1 mouse cellular context compared by ENCODE assay signal in the genomic region with DNA sequence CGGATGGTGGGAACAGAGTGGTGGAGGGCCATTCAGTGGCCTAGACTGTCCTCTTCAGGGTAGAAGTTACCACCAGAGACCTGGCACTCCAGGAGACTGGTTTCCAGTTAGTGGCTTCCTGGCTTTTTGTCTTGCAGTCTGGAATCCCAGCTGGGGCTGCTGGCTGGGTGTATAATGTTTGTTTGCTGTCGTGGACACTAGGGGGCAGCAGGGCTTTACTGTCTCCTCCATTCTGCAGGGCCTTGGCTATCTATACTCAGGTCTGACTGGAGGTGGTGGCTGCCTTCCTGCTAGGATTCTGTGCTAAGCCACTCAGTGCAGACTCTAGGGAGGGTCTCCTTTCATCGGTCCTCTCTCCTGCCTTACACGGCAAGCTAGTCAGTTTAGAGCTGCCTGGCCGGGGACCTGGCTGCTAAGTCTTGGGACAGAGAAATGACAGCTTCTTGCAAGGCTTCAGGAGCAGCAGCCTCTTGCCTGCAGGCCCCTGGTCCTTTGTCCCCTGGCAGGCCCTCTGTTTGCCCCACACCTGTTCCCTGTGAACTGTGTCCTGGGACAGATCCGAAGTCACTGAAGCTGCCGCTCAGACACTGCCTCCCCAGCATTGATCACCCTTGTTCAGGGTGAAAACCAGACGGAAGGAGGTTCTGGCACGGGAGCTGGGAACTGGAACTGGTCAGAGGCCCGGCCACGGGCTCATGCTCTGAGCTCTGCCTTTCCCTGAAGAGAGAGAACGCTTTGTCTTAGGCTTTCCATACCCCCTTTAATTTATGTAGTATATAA.
TF ChIP-seq lines count a peak whose summit lies in the region.

No protein-coding gene starts in this region.

TF ChIP-seq in MEL, 35 proteins besides CTCF, POLR2A, EP300 and RAD21 (continued from another document):
- no peak for TF ChIP-seq GATA1 (IDR thresholded peaks at IDR 0.05; ENCODE audit: low read depth, low read length)
- no peak for TF ChIP-seq SIN3A (IDR thresholded peaks at IDR 0.05; ENCODE audit: low read length)
- peak; percentile 41 for TF ChIP-seq SMC3 (IDR thresholded peaks at IDR 0.05; ENCODE audit: low read depth, low read length)
- no peak for TF ChIP-seq MEF2A (IDR thresholded peaks at IDR 0.05; ENCODE audit: extremely low read depth, insufficient replicate concordance, low read depth, low read length, poor library complexity, severe bottlenecking)
- TF ChIP-seq ZC3H11A (IDR thresholded peaks at IDR 0.05; ENCODE audit: low read depth, low read length): peak; percentile 13; the same call in 1 of the 2 replicates
- no peak for TF ChIP-seq CHD1 (IDR thresholded peaks at IDR 0.05; ENCODE audit: low read depth, low read length)
- TF ChIP-seq ETS1 (IDR thresholded peaks at IDR 0.05; ENCODE audit: low read depth, low read length): no peak
- TF ChIP-seq USF1 (IDR thresholded peaks at IDR 0.05; ENCODE audit: low read depth, low read length): no peak
- no peak for TF ChIP-seq POLR2AphosphoS5 (IDR thresholded peaks at IDR 0.05; ENCODE audit: borderline replicate concordance, low read depth, low read length)
